Mouse (Mus musculus): ENCODE results near the gene Gpr68. TPM values are rescaled to one million over a fixed set of nuclear protein-coding genes. Genes with fewer than 3 reads are reported as not detected.

Gpr68 gene
- polyA plus RNA-seq, 1 experiment: 1.2 TPM

GRCm38 (mm10) chr12:100871841-100872240 is 36.2 kb downstream of the Gpr68 start:
- no peak for DNase-seq (ENCODE audit: low read depth)

DNA sequence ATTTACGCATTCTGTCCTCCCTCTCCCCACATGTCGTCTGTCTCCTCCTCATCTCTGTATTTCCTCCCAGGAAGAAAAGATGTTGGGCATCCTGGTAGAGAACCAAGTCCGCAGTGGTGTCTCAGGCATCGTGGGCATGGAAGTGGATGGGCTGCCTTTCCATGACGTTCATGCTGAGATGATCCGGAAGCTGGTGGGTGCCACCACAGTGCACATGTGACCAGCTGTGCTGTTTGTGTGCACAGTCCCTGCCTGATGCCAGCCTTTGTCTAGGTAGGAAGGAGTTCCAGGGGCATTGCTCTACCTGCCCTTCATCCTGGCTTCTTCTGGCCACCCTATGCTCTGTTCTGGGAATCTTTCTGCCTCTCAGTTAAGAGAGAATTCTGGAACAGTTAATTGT is 36.8 kb downstream of the Gpr68 start:
- DNase-seq (ENCODE audit: low read depth): no peak

DNA sequence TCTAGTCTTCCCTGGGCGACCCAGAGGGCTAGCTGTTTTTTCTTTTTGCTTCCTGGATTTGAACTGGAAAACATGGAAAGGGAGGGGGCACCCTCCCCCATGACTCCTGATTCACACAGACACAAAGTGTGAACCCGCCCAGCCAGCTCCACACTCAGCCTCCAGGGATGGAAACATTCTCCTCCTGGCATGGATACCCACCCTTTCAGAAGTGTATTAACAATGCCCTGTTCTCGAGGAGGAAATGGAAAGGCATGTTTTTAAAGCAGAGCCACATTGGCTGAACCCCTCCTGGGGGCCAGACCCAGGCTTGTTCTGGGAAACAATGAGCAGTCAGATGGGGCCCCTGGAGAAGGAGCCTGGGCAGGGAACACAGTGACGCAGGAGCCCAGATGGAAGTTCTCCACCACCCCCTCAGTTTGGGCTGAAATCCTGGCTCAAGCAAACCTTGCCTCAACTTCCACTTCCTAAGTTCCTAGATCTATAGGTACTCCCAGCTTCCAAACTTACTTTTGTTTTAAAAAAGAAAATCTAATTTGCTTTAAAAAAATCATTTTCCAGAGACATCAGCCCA is 39.9 kb downstream of the Gpr68 start:
- no peak for DNase-seq (ENCODE audit: low read depth)

- no peak for DNase-seq (ENCODE audit: low read depth)
Measured at GRCm38 (mm10) chr12:100867097-100867496, 40.9 kb downstream of the Gpr68 start.

DNA sequence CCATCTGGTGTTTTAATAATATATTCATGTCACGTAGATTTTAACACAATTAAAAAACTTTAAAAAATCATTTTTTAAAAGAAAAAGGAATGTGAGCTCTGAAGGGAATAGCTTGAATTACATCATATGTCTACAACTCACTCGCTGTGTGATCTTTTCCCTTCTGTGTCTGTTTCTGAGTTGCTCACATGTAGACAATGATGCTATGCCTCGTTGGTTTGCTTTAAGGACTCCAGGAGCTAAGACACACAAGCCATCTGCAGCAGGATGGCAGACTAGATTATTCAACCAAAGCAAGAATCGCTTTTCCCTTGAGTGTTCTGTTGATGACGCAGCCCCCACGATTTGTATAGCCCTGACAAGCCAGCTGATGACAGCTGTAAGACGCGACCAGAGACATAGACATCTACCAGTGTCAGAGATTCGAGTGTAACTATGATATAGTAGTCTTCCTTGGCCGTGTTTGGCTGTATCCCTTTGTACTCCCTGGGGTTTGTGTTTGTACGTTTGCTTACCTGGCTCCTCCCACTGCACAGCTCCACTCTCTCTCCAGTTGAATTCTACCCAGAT is 42.4 kb downstream of the Gpr68 start:
- DNase-seq (ENCODE audit: low read depth): no peak

- DNase-seq (ENCODE audit: low read depth): no peak
Measured at GRCm38 (mm10) chr12:100865072-100865471, 42.9 kb downstream of the Gpr68 start.

GRCm38 (mm10) chr12:100862856-100863446 is 45.0 kb downstream of the Gpr68 start:
- no peak for DNase-seq (ENCODE audit: low read depth)

DNA sequence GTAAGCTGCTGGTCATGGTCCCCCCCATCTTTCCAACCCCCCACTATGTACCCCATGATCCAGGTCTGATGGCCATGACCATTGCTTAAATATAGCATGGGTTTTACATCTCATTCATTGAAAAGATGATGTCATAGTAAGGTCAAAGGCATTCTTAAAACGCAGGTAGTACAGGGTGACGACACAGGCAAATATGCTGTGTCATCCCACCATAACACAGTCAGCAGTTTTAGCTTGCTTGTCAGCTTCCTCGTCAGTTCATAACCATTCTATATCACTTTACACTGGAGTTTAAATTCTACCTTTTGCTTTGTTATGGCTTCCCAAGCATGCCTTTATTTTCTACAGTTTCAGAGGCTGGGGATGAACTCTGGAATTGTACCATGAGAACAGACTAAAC is 45.7 kb downstream of the Gpr68 start:
- DNase-seq (ENCODE audit: low read depth): no peak

- DNase-seq (ENCODE audit: low read depth): no peak
Measured at GRCm38 (mm10) chr12:100857791-100858190, 50.2 kb downstream of the Gpr68 start.

- DNase-seq (ENCODE audit: low read depth): no peak
Measured at GRCm38 (mm10) chr12:100856337-100856736, 51.7 kb downstream of the Gpr68 start.

DNA sequence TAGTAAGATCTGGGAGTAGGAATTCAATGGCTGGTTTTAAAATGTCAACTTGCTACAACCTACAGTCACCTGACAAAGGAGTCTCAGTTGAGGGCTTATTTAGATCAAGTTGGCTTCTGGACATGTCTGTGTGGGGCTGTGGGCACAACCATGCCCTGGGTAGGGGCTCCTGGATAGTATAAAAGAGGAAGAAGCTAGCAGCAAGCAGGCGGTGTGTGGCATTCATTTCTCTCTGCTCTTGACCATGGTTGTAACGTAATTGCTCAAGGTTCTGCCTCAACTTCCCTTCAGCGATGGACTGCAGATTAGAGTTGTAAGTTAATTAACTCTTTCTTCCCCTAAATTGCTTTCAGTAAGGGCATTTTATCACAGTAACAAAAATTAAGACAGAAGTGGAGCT is 55.6 kb downstream of the Gpr68 start:
- DNase-seq (ENCODE audit: low read depth): no peak

DNA sequence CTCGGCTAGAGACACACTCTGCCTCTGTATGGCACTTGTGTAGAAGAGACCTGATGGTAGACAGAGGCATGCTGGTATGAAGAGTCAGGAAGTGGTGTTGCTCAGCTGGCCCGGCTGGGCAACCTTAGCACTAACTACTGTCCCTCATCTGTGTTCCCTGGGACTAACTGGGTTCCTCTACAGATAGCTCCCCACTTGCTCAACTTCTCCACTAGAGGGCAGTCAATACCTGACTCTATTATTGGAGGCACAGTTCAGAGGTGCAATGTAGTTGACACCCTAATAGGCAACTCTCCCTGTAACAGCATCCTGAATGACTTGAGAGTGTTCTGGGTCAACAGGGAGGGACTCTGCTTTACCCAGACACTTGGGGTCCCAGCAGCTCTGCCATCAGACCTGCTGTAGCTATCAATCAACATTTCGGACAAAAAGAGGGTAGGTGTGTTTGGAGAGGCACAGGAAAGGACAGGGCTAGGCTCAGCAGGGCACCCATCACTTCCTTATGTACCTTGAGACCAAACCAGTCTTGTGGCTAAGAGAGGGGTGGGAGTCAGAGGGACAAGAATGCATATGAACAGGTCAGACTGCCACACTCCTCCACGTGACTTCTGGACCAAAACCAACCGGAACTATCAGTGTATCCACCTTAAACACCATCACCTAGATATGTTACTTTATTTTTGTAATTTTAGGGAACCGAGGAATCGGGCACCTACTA is 58.4 kb downstream of the Gpr68 start:
- DNase-seq (ENCODE audit: low read depth): no peak

- DNase-seq (ENCODE audit: low read depth): no peak
Measured at GRCm38 (mm10) chr12:100847437-100848080, 60.4 kb downstream of the Gpr68 start.

- DNase-seq (ENCODE audit: low read depth): no peak
Measured at GRCm38 (mm10) chr12:100846566-100846965, 61.4 kb downstream of the Gpr68 start.

DNA sequence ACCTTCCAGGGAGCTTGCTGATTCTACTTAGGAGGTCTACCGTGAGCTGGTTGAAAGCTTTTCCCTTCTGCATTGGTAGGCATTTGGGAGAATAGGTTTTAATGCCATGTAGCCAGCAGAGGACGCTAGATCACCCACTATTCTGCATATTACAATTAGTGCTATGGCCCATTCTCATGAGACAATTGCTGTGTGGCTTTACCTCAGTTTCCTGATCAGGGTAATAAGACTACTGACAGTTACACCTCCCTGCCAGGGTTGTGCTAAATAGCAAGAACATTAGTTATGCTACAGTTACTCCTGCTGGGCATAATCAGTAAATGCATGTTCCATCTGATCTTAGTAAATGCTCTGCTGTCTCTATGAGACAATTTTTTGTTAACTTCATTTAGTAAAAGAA is 62.2 kb downstream of the Gpr68 start:
- no peak for DNase-seq (ENCODE audit: low read depth)

- no peak for DNase-seq (ENCODE audit: low read depth)
Measured at GRCm38 (mm10) chr12:100844546-100844945, 63.5 kb downstream of the Gpr68 start.

GRCm38 (mm10) chr12:100843171-100843570 is 64.8 kb downstream of the Gpr68 start:
- DNase-seq (ENCODE audit: low read depth): no peak

DNA sequence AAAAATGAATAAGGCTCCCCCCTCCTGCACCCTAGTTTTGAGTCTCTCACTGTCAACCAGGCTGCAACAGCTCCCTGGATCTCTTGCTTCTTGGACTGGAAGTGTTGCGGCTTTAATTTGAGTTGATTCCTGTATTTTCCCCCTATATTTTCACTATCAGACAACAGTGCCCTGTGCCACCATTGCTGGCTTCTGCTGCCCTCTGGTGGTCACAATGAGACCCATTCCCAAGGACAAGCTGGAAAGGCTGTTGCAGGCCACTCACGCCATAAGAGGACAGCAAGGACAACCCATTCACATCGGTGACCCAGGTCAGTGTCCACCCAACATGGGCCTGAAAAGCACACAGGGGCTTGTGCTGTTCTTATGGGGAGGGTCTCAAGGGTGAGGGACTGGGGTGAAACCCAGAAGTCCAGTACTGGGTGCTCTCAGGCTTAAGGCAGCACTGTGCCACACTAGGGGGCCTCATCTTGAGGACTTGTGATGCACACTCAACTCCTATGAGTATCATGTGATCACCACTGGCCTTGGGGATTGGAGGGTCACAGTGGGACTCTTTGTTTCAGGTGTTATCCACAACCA is 66.7 kb downstream of the Gpr68 start:
- no peak for DNase-seq (ENCODE audit: low read depth)

GRCm38 (mm10) chr12:100839926-100840325 is 68.1 kb downstream of the Gpr68 start:
- no peak for DNase-seq (ENCODE audit: low read depth)

DNA sequence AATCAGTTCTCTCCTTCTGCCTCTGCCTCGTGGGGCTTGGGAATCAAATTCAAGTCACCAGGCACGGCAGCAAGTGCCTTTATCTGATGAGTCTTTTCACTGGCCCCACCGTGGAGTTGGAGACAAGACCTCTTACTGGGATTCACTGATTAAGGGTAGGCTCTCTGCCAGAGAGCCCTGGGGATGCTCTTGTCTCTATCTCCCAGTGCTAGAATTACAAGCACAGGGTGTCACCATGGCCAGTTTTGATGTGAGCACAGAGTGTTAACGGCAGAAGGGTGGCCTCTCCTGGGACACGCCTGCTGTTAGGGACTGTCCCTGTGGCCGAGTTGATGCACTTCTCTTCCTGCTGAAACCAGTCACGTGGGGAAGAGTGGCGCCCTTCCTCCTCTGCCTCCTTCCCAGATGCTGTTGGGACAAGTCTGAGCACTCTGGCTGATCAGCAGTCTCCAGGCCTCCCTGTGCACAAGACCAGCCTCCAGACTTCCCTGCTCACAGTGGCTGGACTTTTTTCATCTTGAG is 68.9 kb downstream of the Gpr68 start:
- DNase-seq (ENCODE audit: low read depth): no peak

DNA sequence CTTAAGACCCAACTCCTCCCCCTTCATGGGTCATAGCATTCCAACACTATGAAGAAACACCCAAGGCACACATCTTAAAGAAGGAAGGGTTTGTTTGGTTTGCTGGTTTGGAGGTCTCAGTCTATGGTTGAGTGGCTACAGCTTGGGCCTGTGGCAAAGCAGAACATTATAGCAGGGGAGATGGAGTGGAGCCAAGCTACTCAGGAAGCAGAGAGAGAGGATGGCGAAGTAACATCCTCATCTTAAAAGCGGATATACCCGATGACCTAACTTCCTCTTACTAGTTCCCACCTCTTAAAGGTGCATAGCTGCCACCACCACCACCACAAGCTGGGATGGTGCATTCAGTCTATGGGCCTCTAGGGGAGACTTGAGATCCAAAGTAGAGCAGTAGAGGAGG is 70.8 kb downstream of the Gpr68 start:
- no peak for DNase-seq (ENCODE audit: low read depth)
